Mouse (Mus musculus) embryo, embryonic 10.5 days (tissue): ENCODE measurements around the gene Zbtb20.
"Not testable (repeated sequence)": the region's sequence is repeated elsewhere in the genome, so short reads cannot be mapped to it uniquely, and the experiment has no call there.

Experiments
- DNase-seq: peaks from one replicate; pipeline ENCODE4 v3.0.0-alpha.2; 2015; ENCODE audit warnings: low spot score

Zbtb20 gene

DNA sequence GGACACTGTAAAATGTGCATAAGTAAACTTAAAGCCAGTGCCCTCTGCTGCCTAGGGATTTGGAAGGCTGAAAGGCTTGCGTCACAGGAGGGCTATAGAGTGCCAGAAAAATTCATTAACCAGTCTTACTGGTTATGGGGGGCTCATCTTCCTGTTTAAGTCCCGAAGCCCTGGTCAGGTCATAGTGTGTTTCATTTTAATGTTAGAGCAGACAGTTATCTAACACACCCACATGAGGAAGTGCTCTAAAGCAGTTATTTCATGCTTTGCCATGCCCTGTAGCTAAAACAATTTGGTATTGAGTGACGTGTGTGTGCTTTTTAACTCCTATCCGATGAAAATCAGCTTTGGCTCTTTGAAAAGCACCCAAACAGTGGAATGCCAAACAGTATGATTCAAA lies 34.3 kb downstream of the Zbtb20 start:
- DNase-seq, result no peak

DNA sequence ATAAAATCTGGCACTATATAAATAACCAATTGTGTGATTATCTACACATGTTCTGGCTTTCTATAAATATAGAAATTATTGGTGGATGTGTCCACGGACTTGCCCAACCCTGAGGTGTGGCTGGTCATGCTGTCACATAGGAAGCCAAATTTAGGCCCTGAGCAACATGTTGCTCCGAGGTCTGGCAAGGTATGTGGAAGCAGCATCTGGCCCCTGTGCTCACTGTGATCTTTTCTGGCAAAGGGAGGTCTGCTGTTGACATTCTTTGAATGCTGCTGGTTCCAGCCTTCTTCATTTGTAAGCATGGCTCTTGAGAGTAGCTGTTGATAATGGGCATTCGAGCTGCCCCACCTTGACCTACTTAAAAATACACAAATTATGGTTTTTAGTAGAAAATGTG lies 35.0 kb downstream of the Zbtb20 start:
- no peak for DNase-seq

DNA sequence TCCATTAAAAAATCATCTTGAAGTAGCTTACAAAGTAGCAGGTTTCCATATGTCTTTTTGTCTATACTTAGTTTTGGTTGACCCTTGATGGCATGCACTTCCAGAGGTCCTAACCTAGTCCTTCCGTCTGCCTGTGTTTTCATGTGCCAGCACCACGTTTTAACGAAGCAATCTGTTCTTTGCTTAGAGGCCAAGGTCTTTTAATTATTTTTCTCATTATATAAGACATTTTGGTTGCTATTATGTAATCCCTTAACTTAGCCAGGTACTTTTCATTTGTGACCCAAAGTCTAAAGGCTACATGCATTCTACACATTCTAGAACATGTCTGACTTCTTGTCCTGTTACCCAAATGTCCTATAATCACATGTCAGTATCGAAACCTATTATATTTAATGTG lies 35.6 kb downstream of the Zbtb20 start:
- DNase-seq, result no peak

DNA sequence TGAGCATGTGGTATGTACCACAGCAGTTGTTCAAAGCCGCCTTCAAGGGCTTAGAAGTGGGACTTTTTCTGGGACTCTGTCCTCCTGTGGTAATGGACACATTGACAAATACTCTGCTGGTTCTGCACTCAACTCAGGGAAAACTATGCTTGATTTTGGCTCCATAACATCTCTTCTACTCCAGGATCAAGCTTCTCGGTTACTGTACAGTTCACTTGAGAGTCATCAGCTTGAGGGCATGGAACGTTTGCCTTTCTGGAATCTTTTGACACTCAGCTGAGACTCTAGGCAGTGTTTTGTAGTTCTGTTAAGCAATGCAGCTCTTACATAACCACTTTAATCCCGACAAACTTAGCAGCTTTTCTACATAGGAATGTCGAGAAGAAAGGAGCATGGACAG lies 36.1 kb downstream of the Zbtb20 start:
- no peak for DNase-seq

DNA sequence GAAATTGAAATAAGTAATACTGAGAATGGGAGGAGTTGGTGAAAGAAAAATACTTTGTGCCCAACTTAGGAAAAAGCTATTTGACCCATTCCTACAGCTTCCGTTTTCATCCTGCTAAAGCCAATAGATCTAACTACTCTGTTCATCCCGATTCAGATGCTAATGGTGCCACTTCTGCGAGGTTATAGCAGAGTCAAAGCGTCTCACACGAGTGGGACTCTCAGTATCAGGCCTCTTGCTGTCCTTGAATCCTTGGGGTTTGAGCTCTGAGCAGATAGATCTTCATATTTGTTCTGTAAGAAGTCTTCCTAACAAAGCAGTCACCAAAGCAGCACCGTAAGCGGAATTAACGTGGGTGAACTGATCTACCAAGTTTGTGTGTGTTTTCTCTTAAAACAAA lies 37.6 kb downstream of the Zbtb20 start:
- no peak for DNase-seq

DNA sequence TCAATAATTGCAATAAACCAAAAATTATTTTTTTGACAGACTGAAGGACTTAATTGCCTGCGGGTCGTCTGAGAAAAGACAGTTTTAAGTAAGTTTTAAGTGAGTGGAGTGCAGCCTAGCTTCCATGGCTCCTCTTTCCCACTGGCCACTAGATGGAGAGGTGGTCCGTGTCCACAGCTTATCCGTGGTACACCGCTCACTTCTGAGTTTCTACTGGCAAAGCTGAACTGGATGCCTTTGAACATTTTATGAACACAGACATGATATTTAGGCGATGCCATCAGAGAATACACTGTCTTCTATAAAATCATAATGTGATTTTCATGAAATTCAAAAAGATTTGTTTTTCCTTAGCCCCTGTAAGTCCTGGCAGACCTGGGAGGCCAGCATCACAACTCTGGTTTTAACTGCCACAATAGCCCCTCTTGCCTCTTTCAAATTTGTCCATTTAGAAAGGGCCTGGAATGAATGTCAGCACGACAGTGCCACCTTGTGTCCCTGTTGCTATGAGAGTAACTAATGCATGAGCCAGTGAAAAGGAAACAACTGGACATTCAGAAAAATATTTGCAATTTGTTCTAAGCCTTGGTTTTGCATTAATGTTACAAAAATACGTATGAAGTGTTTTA lies 38.9 kb downstream of the Zbtb20 start:
- DNase-seq, result peak; percentile 78

DNA sequence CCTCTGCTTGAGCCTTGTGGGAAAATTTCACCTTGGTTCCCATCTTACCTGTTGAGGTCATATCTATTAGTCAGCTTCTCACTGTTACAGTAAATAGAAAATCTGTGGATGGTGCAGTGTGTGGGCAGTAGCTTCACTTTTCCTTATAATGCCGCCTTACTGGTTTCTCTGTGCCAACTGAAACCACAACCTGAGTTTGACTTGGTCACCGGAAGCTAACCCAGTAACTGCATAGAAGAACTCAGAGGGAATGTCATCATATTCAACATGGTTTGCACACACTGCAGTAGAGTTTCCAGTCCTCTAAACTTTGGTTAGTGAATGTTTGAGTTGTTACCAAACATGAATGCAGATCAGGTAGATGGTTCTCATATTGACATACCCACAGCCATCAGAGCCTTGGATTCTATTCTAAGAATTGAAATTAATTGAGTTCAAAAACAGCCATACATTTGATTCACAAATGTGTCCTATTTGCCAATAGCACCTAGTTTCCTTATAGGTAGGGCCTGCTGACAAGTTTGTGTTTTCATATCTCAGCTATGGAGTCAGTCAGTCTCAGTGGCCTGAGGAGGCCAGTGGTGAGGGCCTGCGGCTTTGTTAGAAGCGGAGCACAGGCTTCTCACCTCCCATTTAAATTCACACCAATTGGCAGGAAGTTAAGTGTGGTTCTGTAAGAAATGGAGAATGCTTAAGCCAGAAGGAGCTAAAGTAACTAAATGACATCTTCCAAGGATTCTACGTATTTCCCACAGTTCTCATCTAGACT lies 44.5 kb downstream of the Zbtb20 start:
- DNase-seq, result no peak

DNA sequence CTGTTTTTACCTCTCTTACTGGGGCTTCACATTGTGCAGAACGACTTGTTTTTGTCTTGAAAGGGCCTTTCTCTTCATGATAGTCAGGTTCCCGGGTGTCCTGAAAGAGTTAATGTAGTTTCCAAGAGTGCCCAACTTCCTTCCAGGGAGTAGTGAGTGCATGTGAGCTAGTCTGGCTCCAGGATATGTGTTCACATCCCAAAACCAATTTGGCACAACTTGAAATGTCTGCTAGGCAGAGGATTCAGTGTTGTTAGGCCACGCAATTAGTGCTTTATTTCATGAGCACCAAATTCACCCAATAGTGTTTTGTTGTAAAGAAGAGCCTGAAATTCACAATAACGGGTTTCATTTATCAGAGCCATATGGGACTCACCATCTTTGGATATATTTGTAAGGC lies 45.8 kb downstream of the Zbtb20 start:
- DNase-seq, result no peak

DNA sequence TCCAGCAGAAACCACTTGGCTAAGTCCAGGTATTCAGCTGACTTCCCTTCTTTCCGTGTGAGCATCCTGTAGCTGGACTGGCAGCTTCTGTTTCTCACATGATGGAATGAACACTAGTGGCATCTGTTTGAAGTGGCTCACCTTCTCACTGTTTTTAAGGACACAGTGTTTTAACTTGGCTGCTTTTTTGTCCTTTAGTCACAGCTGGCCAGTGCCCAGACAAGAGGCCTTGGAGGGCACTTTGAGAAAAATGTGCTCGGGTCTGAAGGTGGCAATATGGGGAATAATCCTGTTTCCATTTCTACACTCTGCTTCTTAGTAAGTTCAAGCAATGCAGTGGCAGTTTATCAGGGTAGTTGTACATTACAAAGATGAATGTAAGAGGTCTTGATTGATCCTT lies 62.5 kb downstream of the Zbtb20 start:
- DNase-seq, result no peak

DNA sequence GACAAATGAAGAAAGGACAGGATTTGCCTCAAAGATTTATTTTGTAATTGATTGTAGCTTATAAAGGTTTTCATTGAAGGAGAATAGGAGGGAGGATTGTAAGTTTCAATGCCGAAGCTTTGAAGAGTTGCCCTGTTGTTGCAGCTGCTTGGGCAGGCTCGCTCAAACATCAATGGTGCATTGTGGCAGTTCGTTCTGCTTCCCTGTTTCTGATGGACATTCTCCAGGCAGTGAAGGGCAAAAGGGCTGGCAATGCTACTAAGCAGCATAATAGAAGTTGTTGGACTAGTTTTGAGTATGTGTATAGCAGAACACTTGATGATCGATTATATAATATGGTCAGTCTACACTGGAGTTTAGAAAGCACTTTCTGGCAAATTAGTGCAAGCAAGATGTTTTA lies 71.3 kb downstream of the Zbtb20 start:
- DNase-seq, result peak; percentile 50

DNA sequence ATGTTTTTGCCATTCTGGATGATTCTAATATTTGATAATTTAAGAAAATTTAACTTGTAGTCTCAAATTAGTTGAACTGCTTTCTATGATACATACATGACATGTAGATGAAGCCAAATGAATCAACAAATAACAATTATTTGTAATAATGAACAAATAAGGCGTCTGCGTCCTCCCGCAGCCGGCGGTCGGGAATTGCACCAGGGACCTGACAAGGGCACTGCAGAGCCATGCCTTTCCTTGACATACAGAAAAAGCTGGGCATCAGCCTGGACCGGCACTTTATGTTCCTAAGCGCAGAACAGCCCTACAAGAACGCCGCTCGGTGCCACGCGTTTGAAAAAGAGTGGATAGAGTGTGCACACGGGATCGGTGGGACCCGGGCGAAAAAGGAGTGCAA lies 79.7 kb downstream of the Zbtb20 start:
- not testable (repeated sequence) for DNase-seq

DNA sequence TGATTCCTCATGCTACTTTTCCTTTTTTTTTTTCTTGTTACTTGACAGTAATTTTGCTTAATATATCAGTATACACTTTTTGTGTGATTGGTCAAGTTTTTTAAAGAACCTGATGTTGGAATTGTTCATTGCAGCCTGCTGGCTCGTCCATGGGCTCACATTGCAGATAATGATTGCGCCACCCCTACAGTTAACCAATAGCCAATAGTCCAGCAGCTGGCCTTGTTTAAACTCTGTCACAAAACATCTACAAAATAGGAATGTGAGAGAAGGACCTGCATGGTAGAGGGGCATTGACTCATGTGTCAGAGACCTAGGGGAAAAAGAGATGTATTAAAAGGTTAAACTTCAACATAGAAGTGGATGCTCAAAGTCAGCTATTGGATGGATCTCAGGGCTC lies 97.2 kb downstream of the Zbtb20 start:
- no peak for DNase-seq

DNA sequence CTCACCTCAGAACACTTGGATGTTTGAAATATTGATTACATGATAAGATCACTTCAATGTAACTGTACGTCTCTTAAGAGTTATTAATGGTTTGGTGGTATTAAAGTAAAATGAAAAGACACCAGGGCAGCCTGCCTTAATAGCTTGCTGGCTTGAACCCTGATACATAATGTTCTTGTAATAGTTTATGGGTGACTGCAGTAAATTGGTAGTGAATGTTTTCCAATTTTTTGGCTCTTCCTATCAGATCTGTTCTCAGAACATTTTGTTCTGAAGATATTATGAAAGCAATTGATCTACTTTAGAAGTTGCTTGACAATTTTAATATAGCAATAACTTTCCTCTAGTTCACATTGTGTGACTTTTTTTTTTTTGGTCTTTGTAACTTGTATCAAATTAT lies 123.2 kb downstream of the Zbtb20 start:
- DNase-seq, result no peak

DNA sequence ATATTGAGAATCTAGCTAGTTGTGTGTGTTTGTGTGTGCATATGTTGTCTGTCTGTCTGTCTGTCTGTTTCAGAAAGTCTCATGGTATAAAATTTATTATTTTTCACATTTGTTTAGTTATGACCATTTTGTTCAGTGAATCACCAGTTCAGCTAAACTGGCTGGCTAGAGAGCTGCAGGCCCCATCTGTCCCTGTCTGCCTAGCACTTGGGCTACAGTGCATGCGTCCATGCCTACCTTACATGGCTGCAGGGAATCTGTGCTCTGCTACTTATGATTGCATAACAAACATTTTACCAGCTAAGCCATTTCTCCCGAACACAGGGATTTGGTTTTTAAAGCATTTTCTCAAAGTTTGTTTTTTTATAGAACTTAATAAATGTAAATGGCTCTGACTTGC lies 150.7 kb downstream of the Zbtb20 start:
- no peak for DNase-seq

DNA sequence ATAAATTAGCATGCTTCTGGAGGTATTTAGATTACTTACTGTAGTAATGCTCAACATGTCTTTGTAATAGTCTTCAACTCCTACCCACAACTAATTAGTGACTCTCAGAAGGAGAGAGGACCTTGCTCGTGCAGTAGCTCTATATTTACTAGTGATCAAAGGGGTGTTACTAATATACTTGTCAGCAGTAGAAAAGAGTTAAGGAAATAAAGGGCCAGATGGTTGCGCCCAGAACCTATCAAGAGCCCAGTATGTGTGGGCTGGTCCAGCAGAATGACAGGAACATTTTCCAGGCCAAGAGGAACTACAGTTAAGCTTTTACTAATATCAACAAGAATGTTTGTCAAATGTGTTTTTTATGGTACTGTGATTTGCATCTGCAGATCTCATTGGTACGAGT lies 153.6 kb downstream of the Zbtb20 start:
- DNase-seq, result no peak

DNA sequence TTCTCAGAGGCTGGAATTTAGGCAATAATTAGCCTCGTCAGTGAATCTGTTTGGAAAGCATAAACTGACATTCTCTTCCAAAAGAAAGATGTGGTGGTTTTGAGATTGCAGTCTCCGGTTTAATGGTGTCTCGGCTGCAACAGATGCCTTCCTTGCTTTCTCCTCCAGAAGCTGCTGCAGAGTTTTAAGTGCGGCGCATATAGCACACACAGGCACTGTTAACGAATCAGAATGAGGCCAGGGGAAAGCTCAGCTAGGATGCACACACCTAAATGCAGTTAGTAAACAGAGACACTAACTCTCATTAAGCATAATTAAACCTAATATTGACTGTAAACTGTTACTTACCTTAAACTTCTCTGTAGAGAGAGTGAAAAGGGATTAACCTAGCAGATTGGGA lies 160.0 kb downstream of the Zbtb20 start:
- DNase-seq, result no peak

DNA sequence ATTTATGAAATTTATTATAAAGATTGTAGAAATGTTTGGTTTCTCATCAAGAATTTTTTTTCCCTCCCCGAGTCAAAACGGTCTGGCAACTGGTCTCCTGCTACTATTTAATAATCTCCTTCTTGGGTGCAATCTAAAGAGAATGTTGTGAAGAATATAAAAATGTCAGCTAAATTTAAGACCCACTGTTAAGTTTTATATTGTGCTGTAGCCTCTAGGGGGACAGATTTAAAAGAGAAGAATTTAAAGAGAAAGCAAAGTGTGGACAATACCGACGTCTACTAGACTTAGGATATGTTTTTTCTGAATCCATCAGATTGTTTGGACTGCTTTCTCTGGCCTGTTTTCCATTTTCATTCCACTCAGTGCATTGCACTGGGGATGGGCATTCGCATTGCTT lies 160.8 kb downstream of the Zbtb20 start:
- DNase-seq, result no peak

DNA sequence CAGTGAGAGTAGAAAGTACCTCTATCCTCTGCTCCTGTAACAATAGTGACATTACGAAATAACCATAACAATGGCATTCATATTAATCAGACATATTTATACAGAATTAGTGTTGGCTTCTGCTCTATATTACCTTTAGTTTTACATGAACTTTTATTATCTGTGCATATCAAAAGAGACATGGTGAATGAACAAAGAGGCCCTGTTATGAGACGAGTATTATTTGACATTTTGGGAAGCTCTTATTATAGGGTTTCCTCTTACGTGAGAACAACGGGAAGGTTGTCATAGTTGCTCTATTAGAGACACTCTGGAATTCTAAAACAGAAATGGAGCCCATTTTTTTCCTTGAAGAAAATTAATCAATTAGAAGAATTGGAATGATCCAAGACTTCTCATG lies 161.6 kb downstream of the Zbtb20 start:
- no peak for DNase-seq

DNA sequence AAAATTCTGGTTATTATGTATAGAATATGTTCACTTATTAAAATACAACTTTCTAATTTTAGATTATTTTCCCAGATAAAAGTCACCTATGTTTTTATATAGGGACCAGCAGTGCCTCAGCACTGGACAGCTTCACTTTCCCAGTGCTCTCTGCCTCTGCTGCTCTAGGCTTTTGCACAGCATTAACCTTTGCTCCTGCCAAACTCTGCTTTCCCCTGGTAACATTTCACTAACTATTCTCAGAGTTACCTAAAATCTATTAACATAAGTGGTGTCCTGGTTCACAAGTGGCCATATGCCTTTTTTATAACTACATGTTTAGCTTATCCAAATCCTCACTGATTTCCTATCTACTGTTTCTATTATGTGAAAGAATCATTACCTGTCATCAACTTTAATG lies 169.9 kb downstream of the Zbtb20 start:
- no peak for DNase-seq

DNA sequence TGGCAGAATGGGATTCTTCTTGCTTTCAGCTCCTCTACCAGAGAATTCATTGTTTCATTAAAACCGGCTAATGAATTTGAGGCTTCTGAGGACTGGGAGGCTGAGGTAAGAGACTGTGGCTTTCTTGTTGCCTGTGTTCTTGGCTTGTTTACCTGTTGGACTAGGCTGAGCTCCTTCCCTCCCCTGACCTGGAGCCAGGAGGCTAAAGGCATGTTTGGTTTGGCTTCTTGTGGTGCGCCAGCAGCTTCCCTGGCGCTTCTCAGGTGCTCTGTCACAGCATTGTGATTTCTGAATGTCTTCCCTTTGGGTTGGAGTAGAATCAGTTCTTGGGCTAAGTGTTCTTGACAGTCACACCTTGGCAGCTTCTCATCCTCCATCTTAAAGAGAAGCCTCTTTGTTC lies 171.0 kb downstream of the Zbtb20 start:
- DNase-seq, result no peak

DNA sequence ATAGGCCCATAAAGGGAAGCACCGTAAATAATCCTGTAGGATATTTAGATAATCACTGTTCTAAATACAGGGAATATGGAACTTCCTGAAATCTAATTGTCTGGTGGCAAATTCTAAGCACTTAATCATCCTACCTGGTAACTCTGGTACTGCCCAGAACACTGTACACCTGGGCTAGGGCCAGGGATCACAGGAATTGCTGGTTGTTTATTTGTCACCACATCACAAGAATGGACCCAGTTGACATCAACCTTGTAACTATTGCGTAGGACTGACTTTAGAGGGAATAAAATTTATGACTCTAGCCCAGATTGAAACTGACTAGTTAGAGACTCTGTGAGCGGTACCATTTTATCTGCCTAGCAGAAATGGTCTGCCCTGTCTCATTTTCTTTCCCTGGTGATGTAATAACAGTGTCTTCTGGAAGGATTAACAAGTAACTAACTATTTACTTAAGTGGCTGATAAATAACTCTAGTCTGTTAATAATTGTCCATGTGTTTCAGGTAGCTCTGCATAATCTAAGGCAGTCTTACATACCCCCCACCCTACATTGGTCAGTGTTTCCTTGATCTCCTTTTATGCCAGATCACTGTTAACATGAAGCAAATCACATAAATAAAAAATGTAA lies 194.1 kb downstream of the Zbtb20 start:
- DNase-seq, result no peak

DNA sequence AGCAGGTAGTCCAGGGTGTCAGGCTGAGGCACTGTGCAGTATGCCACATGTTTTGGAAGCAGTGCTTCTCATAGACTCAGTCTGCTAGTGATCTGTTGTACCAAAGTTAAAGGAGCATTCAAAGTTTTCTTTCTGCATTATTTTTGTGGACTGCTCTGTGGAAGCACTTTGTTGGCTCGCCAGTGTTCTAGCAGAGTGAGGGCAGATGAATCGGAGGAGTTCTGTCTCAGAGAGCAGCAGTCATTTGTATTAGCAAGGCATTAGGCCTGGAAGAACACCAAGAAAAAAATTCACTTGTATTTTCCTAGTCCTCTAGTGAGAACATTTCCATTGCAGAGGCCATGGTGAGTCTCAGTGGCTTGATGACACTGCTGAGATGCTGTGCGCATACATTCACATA lies 196.2 kb downstream of the Zbtb20 start:
- no peak for DNase-seq

DNA sequence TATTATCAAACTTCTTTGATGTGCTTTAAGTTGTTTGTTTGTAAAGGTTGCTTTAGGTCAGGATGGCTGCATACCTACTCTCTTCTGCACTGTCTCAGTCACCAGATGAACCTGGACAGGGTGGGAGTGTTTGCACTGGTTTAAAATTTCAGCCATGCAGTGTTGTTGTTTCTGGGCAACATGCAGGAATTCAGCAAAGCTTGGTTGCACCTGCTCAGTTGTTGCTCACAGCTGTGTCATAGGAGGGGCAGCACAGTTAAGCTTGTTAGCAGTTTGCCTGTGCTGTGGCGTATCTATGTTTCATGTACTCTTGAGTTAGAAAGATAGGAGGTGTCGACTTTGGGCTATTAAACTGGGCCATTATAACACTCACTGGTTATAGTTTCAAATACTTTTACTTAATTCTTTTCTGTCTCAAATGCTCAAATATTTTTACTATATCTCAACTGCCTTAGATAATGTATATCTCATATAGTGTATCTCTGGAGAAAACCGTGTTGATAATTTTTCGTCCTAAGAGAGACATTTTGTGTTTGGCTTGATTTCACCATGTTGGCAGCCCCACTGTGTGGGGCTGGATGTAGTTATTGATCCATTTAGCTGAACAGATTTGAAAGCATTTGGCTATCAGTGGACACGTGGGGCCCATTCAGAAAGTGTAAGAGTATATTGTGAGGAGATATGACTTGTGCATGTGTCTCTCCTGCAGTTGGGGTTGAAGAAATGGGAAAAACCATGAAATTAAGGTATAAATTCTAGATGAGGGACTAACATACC lies 197.3 kb downstream of the Zbtb20 start:
- DNase-seq, result no peak
